Mouse (Mus musculus) ES-E14 (cell line): ENCODE data around the gene Tctex1d2. TPM values are rescaled to one million over a fixed set of nuclear protein-coding genes. Genes with fewer than 3 reads are reported as not detected.
"Not testable (repeated sequence)": the region's sequence is repeated elsewhere in the genome, so short reads cannot be mapped to it uniquely, and the experiment has no call there.

Source experiments
- DNase-seq: peaks from one replicate; pipeline ENCODE4 v3.0.0-alpha.2; 2013; ENCODE audit warnings: low read depth, low spot score
- H3K27ac ChIP-seq: 2 replicates; pipeline ENCODE4 v1.5.1; 2012; ENCODE audit warnings: low read depth, mild to moderate bottlenecking, low read length, moderate library complexity, mixed read lengths; ENCODE audit not compliant: poor library complexity, insufficient read depth, severe bottlenecking
- H3K36me3 ChIP-seq: 2 replicates; pipeline ENCODE4 v1.6.1; 2012; ENCODE audit warnings: mild to moderate bottlenecking, low read length, moderate library complexity, mixed read lengths; ENCODE audit not compliant: control insufficient read depth, poor library complexity, insufficient read depth, severe bottlenecking
- H3K4me1 ChIP-seq, 2 experiments: fragments of 150-350 bp in 1 of 2; sonication (generic) in 1 of 2; 2 replicates each; pipeline ENCODE4 v1.6.1; 2012; ENCODE audit warnings: low read length in 2 of 2, mild to moderate bottlenecking in 1 of 2, mixed read lengths in 1 of 2; ENCODE audit not compliant: control insufficient read depth in 2 of 2, insufficient read depth in 2 of 2, poor library complexity in 1 of 2
- H3K4me3 ChIP-seq, 2 experiments: fragments of 150-350 bp in 1 of 2; sonication (generic) in 1 of 2; 2 replicates each; pipeline ENCODE4 v1.5.1; 2012; ENCODE audit warnings: low read length in 2 of 2, low read depth in 1 of 2, mild to moderate bottlenecking in 1 of 2, mixed read lengths in 1 of 2; ENCODE audit not compliant: insufficient read depth in 1 of 2, poor library complexity in 1 of 2, severe bottlenecking in 1 of 2
- H3K9ac ChIP-seq: 2 replicates; pipeline ENCODE4 v1.6.1; 2012; ENCODE audit warnings: low read depth, mild to moderate bottlenecking, low read length, mixed read lengths; ENCODE audit not compliant: poor library complexity, insufficient read depth, severe bottlenecking
- H3K9me3 ChIP-seq: fragments of 150-350 bp; sonication (generic); 2 replicates; pipeline ENCODE4 v1.6.1; 2012; ENCODE audit warnings: low read depth, mild to moderate bottlenecking, low read length; ENCODE audit not compliant: control insufficient read depth, insufficient read depth
- CHD2 ChIP-seq: IDR thresholded peaks from 2 replicates; pipeline ENCODE4 v1.6.1; 2014; ENCODE audit warnings: mild to moderate bottlenecking, low read depth, low read length, inconsistent platforms
- HCFC1 ChIP-seq: IDR thresholded peaks from 2 replicates; pipeline ENCODE4 v1.6.1; 2012; ENCODE audit warnings: low read length, inconsistent platforms, borderline replicate concordance; ENCODE audit not compliant: insufficient read depth
- MAFK ChIP-seq: IDR thresholded peaks from 2 replicates; pipeline ENCODE4 v1.6.1; 2014; ENCODE audit warnings: mild to moderate bottlenecking, low read depth, low read length, inconsistent platforms; ENCODE audit not compliant: insufficient read depth
- ZC3H11A ChIP-seq: IDR thresholded peaks from 2 replicates; pipeline ENCODE4 v1.6.1; 2012; ENCODE audit warnings: low read depth, mild to moderate bottlenecking, inconsistent platforms, low read length, borderline replicate concordance
- ZNF384 ChIP-seq: IDR thresholded peaks from 2 replicates; pipeline ENCODE4 v1.6.1; 2012; ENCODE audit warnings: low read depth, low read length, inconsistent platforms
- in situ Hi-C, 2 experiments: fragments of 600-800 bp; cut with MboI; formaldehyde crosslinking; loops; one replicate each; pipeline ENCODE4 v1.15.1; 2025; ENCODE audit warnings: low sequenced_read_pairs in 2 of 2, inconsistent platforms in 1 of 2; ENCODE audit not compliant: unreplicated experiment in 2 of 2
- total RNA-seq: library from RNA; depleted of rRNA; stranded (reverse); fragments of 300-350 nt; gene quantifications from 2 replicates; pipeline ENCODE4 v1.2.3, GENCODE M21; 2012

Gene Tctex1d2
- total RNA-seq, 1 experiment = 9.5 TPM

- Histone ChIP-seq H3K4me1 (no peaks in the 10 kb centered on the region), H3K27ac (no peak overlapping the region), H3K4me3 (no peak overlapping the region), H3K9ac (no peak overlapping the region), H3K36me3 (0 out of 2 replicates have a peak, but pooled peaks cover 1% of the 10 kb centered on the region), H3K9me3 (no peaks in the 10 kb centered on the region)
- in situ Hi-C loops = no loop called here
- TF ChIP-seq ZNF384 (no peak), CHD2 (no peak), HCFC1 (no peak), ZC3H11A (no peak), MAFK (no peak)
- DNase-seq = no peak
Observed at GRCm38 (mm10) chr16:32441432-32441831, 21.9 kb downstream of the Tctex1d2 start.

DNA sequence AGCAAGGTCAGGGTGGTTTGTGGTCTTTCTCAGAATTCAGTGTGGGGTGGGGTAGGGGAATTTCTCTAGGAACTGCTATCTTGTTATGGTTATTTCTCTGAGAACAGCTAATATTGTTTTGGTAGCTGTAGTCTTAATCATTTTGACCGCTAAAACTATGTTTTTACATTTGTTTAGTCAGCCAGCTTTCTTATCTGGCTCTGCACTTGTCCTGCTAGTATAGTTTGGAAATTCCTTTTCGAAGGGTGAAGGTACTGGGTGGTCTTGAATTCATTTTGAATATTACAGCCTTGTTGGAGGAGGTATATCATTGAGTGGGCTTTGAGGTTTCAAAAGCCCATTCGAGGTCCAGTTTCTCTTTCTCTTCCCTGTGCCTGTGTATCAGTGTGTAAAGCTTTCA, 25.1 kb downstream of the Tctex1d2 start:
- H3K4me3 ChIP-seq, H3K9ac ChIP-seq, H3K4me1 ChIP-seq, H3K9me3 ChIP-seq, H3K27ac ChIP-seq, DNase-seq, H3K36me3 ChIP-seq, in situ Hi-C loops: not testable (repeated sequence)

DNA sequence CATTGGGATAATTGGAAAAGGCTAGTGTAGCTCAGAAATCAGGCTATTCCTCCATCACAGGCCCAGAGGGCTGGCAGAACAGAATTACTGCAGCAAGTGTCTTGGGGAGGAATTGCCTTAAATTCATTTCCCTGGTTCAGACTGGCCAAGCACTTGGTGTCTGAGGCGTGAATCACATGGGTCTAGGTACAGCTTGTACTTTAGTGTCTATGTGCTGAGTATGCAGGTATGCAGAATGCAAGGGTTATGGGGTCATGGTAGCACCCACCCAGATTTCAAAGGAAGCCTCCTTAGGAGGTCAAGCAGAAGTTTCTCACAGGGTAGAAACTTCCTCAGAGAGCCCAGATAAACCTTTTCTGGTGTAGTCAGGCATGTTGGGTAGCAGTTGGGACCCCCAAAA, 26.1 kb downstream of the Tctex1d2 start:
- Histone ChIP-seq H3K4me3 (no peak overlapping the region), H3K9ac (no peak overlapping the region), H3K4me1 (no peaks in the 10 kb centered on the region), H3K9me3 (no peaks in the 10 kb centered on the region), H3K27ac (no peak overlapping the region), H3K36me3 (no peaks in the 10 kb centered on the region)
- DNase-seq = no peak
- no peak for TF ChIP-seq HCFC1
- no peak for TF ChIP-seq ZNF384
- no peak for TF ChIP-seq CHD2
- no peak for TF ChIP-seq ZC3H11A
- TF ChIP-seq MAFK = no peak
- in situ Hi-C loops = no loop called here

DNA sequence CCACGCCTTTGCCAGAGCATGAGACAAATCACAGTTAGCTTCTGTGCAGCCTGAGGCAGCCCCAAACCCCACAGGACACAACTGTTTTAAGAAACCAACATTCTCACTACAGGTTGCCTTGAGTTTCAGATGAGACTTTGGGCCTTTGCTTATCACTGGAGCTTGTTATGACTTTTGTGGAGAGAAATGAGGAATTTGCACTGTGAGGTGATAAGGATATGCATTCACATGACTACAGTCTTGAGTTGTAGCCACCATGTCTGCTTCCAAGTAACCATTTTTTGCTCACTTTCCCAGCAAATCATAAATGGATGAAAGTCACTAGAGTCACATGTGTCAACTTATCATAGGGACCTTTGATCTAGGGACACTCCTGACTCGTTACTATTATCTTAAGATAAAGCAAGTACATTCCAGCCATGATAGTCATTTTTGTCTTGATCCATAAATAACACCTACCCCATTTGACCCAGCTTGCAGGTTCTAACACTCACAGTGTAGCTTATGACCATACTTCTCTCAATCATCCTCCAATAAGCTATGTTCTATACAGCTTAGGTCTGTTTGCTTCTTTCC, 27.1 kb downstream of the Tctex1d2 start:
- Histone ChIP-seq H3K9me3 (no peaks in the 10 kb centered on the region), H3K4me1 (no peaks in the 10 kb centered on the region), H3K9ac (no peak overlapping the region), H3K27ac (no peak overlapping the region), H3K36me3 (no peaks in the 10 kb centered on the region; the same call in 1 of the 2 replicates), H3K4me3 (no peak overlapping the region)
- no peak for DNase-seq
- in situ Hi-C loops = no loop called here
- TF ChIP-seq ZC3H11A = no peak
- no peak for TF ChIP-seq CHD2
- TF ChIP-seq ZNF384 = no peak
- no peak for TF ChIP-seq HCFC1
- no peak for TF ChIP-seq MAFK

DNA sequence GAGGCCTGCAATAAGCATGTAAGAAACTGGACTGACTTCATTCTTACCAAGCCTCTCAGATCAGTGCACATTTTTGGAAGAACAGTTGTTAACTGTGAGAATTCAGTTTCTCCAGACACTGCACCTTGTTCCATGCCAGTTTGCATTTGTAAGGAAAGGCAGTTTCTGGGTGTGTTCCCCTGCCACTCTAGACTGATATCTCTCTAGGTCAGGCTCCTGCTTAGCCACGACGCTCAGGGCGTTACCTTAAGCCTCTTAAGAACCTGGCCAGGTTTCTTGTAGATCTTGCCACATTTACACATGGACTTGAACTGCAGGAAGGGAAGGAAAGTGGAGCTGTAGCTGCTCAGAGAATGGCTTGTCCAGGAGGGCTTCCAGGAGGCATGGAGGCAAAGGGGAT, 30.2 kb downstream of the Tctex1d2 start:
- H3K36me3 ChIP-seq = no peaks in the 10 kb centered on the region; the same call in 1 of the 2 replicates
- H3K4me3 ChIP-seq = no peak overlapping the region
- H3K27ac ChIP-seq = no peak overlapping the region
- DNase-seq = no peak
- TF ChIP-seq ZNF384 = no peak
- no peak for TF ChIP-seq CHD2
- no peak for TF ChIP-seq ZC3H11A
- TF ChIP-seq MAFK = no peak
- TF ChIP-seq HCFC1 = no peak
- H3K9ac ChIP-seq = no peak overlapping the region; the same call in 1 of the 2 replicates
- no peaks in the 10 kb centered on the region for H3K9me3 ChIP-seq
- no peaks in the 10 kb centered on the region for H3K4me1 ChIP-seq
- in situ Hi-C loops = no loop called here
